ENCODE assay signal across 8 mouse cellular contexts in genomic region chr17:23740136-23740584, GRCm38 (mm10). TPM values are rescaled to one million over a fixed set of nuclear protein-coding genes. Genes with fewer than 3 reads are reported as not detected.
DNase-seq lines count a peak whose midpoint lies in the region; ATAC-seq and TF ChIP-seq lines count a peak whose summit lies in the region.

No protein-coding gene starts in this region.

- peaks cover 19% of the 10 kb centered on the region for H3K36me3 ChIP-seq in E14TG2a.4 (ENCODE audit: insufficient read depth, low read length)
- no peaks in the 10 kb centered on the region; the same call in 1 of the 2 replicates for H3K36me3 ChIP-seq in forebrain, embryonic 11.5 days (ENCODE audit: control insufficient read depth, insufficient read depth, low read length)
- H3K36me3 ChIP-seq in heart, embryonic 15.5 days: peaks cover 3% of the 10 kb centered on the region; the same call in 1 of the 2 replicates
- no peaks in the 10 kb centered on the region; the same call in 1 of the 2 replicates for H3K36me3 ChIP-seq in liver, embryonic 14.5 days (replicated peaks; ENCODE audit: control insufficient read depth, insufficient read depth, low read depth)
- no peaks in the 10 kb centered on the region; the same call in 1 of the 2 replicates for H3K36me3 ChIP-seq in neural tube, embryonic 11.5 days (ENCODE audit: control insufficient read depth, insufficient read depth, low read length)
- H3K36me3 ChIP-seq in stomach, embryonic 16.5 days (ENCODE audit: control insufficient read depth, insufficient read depth, low read length): no peaks in the 10 kb centered on the region

- peaks cover 86% of the 10 kb centered on the region for H3K27me3 ChIP-seq in E14TG2a.4 (ENCODE audit: insufficient read depth, low read length)
- peaks cover 47% of the 10 kb centered on the region for H3K27me3 ChIP-seq in forebrain, embryonic 11.5 days (ENCODE audit: control insufficient read depth, insufficient read depth, low read length)
- H3K27me3 ChIP-seq in heart, embryonic 15.5 days: peaks cover 55% of the 10 kb centered on the region
- peaks cover 63% of the 10 kb centered on the region for H3K27me3 ChIP-seq in liver, embryonic 14.5 days (ENCODE audit: control insufficient read depth, insufficient read depth, low read length)
- peaks cover 53% of the 10 kb centered on the region for H3K27me3 ChIP-seq in neural tube, embryonic 11.5 days (ENCODE audit: control insufficient read depth, insufficient read depth, low read length)
- H3K27me3 ChIP-seq in stomach, embryonic 16.5 days (ENCODE audit: control insufficient read depth, insufficient read depth, low read length): peaks cover 43% of the 10 kb centered on the region

- peak; percentile 86 for ATAC-seq in forebrain, embryonic 11.5 days (replicated peaks; ENCODE audit: low FRiP score)
- ATAC-seq in heart, embryonic 15.5 days (replicated peaks; ENCODE audit: insufficient number of reproducible peaks, insufficient read depth, low FRiP score, low read depth): peak; percentile 85
- peak; percentile 87 for ATAC-seq in liver, embryonic 14.5 days (ENCODE audit: insufficient read depth)
- ATAC-seq in neural tube, embryonic 11.5 days (ENCODE audit: insufficient read depth, low FRiP score, low TSS enrichment): peak; percentile 81
- peak; percentile 87 for ATAC-seq in stomach, embryonic 16.5 days (ENCODE audit: insufficient read depth, low FRiP score)

- peaks cover 66% of the 10 kb centered on the region for H3K4me1 ChIP-seq in E14TG2a.4 (replicated peaks; ENCODE audit: low read depth, low read length)
- peaks cover 21% of the 10 kb centered on the region for H3K4me1 ChIP-seq in forebrain, embryonic 11.5 days (replicated peaks; ENCODE audit: control insufficient read depth, insufficient read depth, low read length)
- H3K4me1 ChIP-seq in heart, embryonic 15.5 days (replicated peaks): peaks cover 48% of the 10 kb centered on the region
- H3K4me1 ChIP-seq in liver, embryonic 14.5 days (replicated peaks; ENCODE audit: control insufficient read depth in 2 of 2, insufficient read depth in 2 of 2, low read length in 1 of 2): peaks cover 6 to 7% of the 10 kb centered on the region in 2 experiments; a peak in 3 of 4 replicates
- peaks cover 12% of the 10 kb centered on the region for H3K4me1 ChIP-seq in neural tube, embryonic 11.5 days (ENCODE audit: control insufficient read depth, insufficient read depth, low read length)
- peaks cover 27% of the 10 kb centered on the region for H3K4me1 ChIP-seq in stomach, embryonic 16.5 days (ENCODE audit: control insufficient read depth, insufficient read depth, low read length)

- peak overlapping the region; percentile 99 for H3K4me2 ChIP-seq in forebrain, embryonic 11.5 days (ENCODE audit: low read depth, low read length, severe bottlenecking)
- peak overlapping the region; percentile 99 for H3K4me2 ChIP-seq in heart, embryonic 15.5 days
- H3K4me2 ChIP-seq in liver, embryonic 14.5 days (ENCODE audit: low read depth): peak overlapping the region; percentile 82
- H3K4me2 ChIP-seq in neural tube, embryonic 11.5 days (ENCODE audit: low read depth): peak overlapping the region; percentile 87
- H3K4me2 ChIP-seq in stomach, embryonic 16.5 days (ENCODE audit: low read depth, low read length): peak overlapping the region; percentile 97

- peak overlapping the region; percentile 74 for H3K9ac ChIP-seq in forebrain, embryonic 11.5 days (ENCODE audit: low read length)
- peak overlapping the region; percentile 74 for H3K9ac ChIP-seq in heart, embryonic 15.5 days
- H3K9ac ChIP-seq in liver, embryonic 14.5 days (replicated peaks): peak overlapping the region; percentile 69
- peak overlapping the region; percentile 76 for H3K9ac ChIP-seq in neural tube, embryonic 11.5 days (ENCODE audit: low read length)
- peak overlapping the region; percentile 86 for H3K9ac ChIP-seq in stomach, embryonic 16.5 days (ENCODE audit: low read length)

- peak overlapping the region; percentile 82 for H3K4me3 ChIP-seq in E14TG2a.4 (replicated peaks; ENCODE audit: low read length)
- H3K4me3 ChIP-seq in forebrain, embryonic 11.5 days (ENCODE audit: low read depth, low read length): peak overlapping the region; percentile 64
- H3K4me3 ChIP-seq in heart, embryonic 15.5 days: peak overlapping the region; percentile 75
- H3K4me3 ChIP-seq in liver, embryonic 14.5 days (ENCODE audit: insufficient read depth in 1 of 2, low read depth in 2 of 2, low read length in 2 of 2): peak overlapping the region; percentile 55 to 62
- peak overlapping the region; percentile 50 for H3K4me3 ChIP-seq in neural tube, embryonic 11.5 days (ENCODE audit: low read depth, low read length)
- peak overlapping the region; percentile 77 for H3K4me3 ChIP-seq in stomach, embryonic 16.5 days (replicated peaks; ENCODE audit: low read length)

- WGBS in forebrain, embryonic 11.5 days: 0% methylated on average over 46 of the region's 46 CpGs
- WGBS in heart, embryonic 15.5 days: under 1% methylated on average over 45 of the region's 46 CpGs
- under 1% methylated on average over 46 of the region's 46 CpGs for WGBS in liver, embryonic 14.5 days (ENCODE audit: insufficient replicate concordance)
- 0% methylated on average over 40 of the region's 46 CpGs for WGBS in neural tube, embryonic 11.5 days
- under 1% methylated on average over 46 of the region's 46 CpGs for WGBS in stomach, embryonic 16.5 days

- TF ChIP-seq EP300 in liver, embryonic 14.5 days (IDR thresholded peaks at IDR 0.05; ENCODE audit: low read depth): no peak

- DNase-seq in c-Kit-positive CD71-positive TER-119-negative erythroid progenitor cells, embryonic 14.5 days (ENCODE audit: low read depth): peak; percentile 85
- peak; percentile 93 for DNase-seq in forebrain, embryonic 11.5 days (ENCODE audit: low spot score)
- DNase-seq in kidney, postnatal 25 days: peak; percentile 90 to 94
- DNase-seq in liver, embryonic 14.5 days (ENCODE audit: low read depth in 3 of 3, low spot score in 3 of 3): peak; percentile 64 to 80 (median 65)
- peak; percentile 91 for DNase-seq in neural tube, embryonic 11.5 days (ENCODE audit: low spot score)

- H3K27ac ChIP-seq in forebrain, embryonic 11.5 days (ENCODE audit: low read depth, low read length): peak overlapping the region; percentile 46; the same call in 1 of the 2 replicates
- H3K27ac ChIP-seq in heart, embryonic 15.5 days: peak overlapping the region; percentile 69
- H3K27ac ChIP-seq in liver, embryonic 14.5 days: no peak overlapping the region; the same call in 1 of the 2 replicates
- H3K27ac ChIP-seq in neural tube, embryonic 11.5 days (ENCODE audit: low read depth, low read length): peak overlapping the region; percentile 61
- H3K27ac ChIP-seq in stomach, embryonic 16.5 days (ENCODE audit: low read length): peak overlapping the region; percentile 78

- no peak for TF ChIP-seq CTCF in E14TG2a.4 (conservative IDR thresholded peaks at IDR 0.05; ENCODE audit: low read length)
- TF ChIP-seq CTCF in liver, embryonic 14.5 days (IDR thresholded peaks at IDR 0.05; ENCODE audit: low read depth): no peak

- H3K9me3 ChIP-seq in E14TG2a.4 (ENCODE audit: low read length): no peaks in the 10 kb centered on the region
- H3K9me3 ChIP-seq in forebrain, embryonic 11.5 days (ENCODE audit: control insufficient read depth, low read length): no peaks in the 10 kb centered on the region
- no peaks in the 10 kb centered on the region for H3K9me3 ChIP-seq in heart, embryonic 15.5 days (replicated peaks)
- no peaks in the 10 kb centered on the region for H3K9me3 ChIP-seq in liver, embryonic 14.5 days (ENCODE audit: control insufficient read depth, low read length)
- no peaks in the 10 kb centered on the region for H3K9me3 ChIP-seq in neural tube, embryonic 11.5 days (ENCODE audit: control insufficient read depth, low read length)
- no peaks in the 10 kb centered on the region for H3K9me3 ChIP-seq in stomach, embryonic 16.5 days (replicated peaks; ENCODE audit: control insufficient read depth, low read length)

RNA-seq across cellular contexts. Expression of gene Paqr4, which starts 0.5 kb away (rescaled TPM):
- 26.5 and 28.8 TPM in 2 replicates for polyA plus RNA-seq in forebrain, embryonic 11.5 days (2014; fragmentation: Nextera tagmentation; extraction: Ambion mirVana)
- polyA plus RNA-seq in heart, embryonic 15.5 days (2015; fragmentation: Nextera tagmentation; extraction: Ambion mirVana): 13.5 and 18.7 TPM in 2 replicates
- polyA plus RNA-seq in liver, embryonic 14.5 days (2012; rRNA removed): 3.6 and 5.7 TPM in 2 replicates
- polyA plus RNA-seq in liver, embryonic 14.5 days (2014; fragmentation: Nextera tagmentation; extraction: Ambion mirVana): 6.4 and 7.2 TPM in 2 replicates
- 31.4 and 37.1 TPM in 2 replicates for polyA plus RNA-seq in neural tube, embryonic 11.5 days (2014; fragmentation: Nextera tagmentation; extraction: Ambion mirVana)
- polyA plus RNA-seq in stomach, embryonic 16.5 days (2015; fragmentation: Nextera tagmentation; extraction: Ambion mirVana): 25.4 and 28.4 TPM in 2 replicates

RNA-seq across cellular contexts. Expression of gene Kremen2, which starts 5.5 kb away (rescaled TPM):
- polyA plus RNA-seq in forebrain, embryonic 11.5 days (2014; fragmentation: Nextera tagmentation; extraction: Ambion mirVana): 2.2 and 2.6 TPM in 2 replicates
- 0.28 and 3.3 TPM in 2 replicates for polyA plus RNA-seq in heart, embryonic 15.5 days (2015; fragmentation: Nextera tagmentation; extraction: Ambion mirVana)
- 0.02 and 0.03 TPM in 2 replicates for polyA plus RNA-seq in liver, embryonic 14.5 days (2012; rRNA removed)
- not detected in 2 replicates for polyA plus RNA-seq in liver, embryonic 14.5 days (2014; fragmentation: Nextera tagmentation; extraction: Ambion mirVana)
- 6.8 and 7.8 TPM in 2 replicates for polyA plus RNA-seq in neural tube, embryonic 11.5 days (2014; fragmentation: Nextera tagmentation; extraction: Ambion mirVana)
- 0.45 and 0.67 TPM in 2 replicates for polyA plus RNA-seq in stomach, embryonic 16.5 days (2015; fragmentation: Nextera tagmentation; extraction: Ambion mirVana)

RNA-seq across cellular contexts. Expression of gene Pkmyt1, which starts 14.0 kb away (rescaled TPM):
- polyA plus RNA-seq in forebrain, embryonic 11.5 days (2014; fragmentation: Nextera tagmentation; extraction: Ambion mirVana): 61.3 and 62.9 TPM in 2 replicates
- polyA plus RNA-seq in heart, embryonic 15.5 days (2015; fragmentation: Nextera tagmentation; extraction: Ambion mirVana): 22.4 and 37.6 TPM in 2 replicates
- polyA plus RNA-seq in liver, embryonic 14.5 days (2012; rRNA removed): 29.6 and 35.0 TPM in 2 replicates
- 21.2 and 24.5 TPM in 2 replicates for polyA plus RNA-seq in liver, embryonic 14.5 days (2014; fragmentation: Nextera tagmentation; extraction: Ambion mirVana)
- 37.2 and 44.5 TPM in 2 replicates for polyA plus RNA-seq in neural tube, embryonic 11.5 days (2014; fragmentation: Nextera tagmentation; extraction: Ambion mirVana)
- 40.9 and 43.3 TPM in 2 replicates for polyA plus RNA-seq in stomach, embryonic 16.5 days (2015; fragmentation: Nextera tagmentation; extraction: Ambion mirVana)

RNA-seq across cellular contexts. Expression of gene 1520401A03Rik, which starts 17.6 kb away (rescaled TPM):
- polyA plus RNA-seq in forebrain, embryonic 11.5 days (2014; fragmentation: Nextera tagmentation; extraction: Ambion mirVana): not detected in 2 replicates
- polyA plus RNA-seq in heart, embryonic 15.5 days (2015; fragmentation: Nextera tagmentation; extraction: Ambion mirVana): not detected in 2 replicates
- 0.04 and 0.09 TPM in 2 replicates for polyA plus RNA-seq in liver, embryonic 14.5 days (2012; rRNA removed)
- not detected in 2 replicates for polyA plus RNA-seq in liver, embryonic 14.5 days (2014; fragmentation: Nextera tagmentation; extraction: Ambion mirVana)
- 0.25 and 0.58 TPM in 2 replicates for polyA plus RNA-seq in neural tube, embryonic 11.5 days (2014; fragmentation: Nextera tagmentation; extraction: Ambion mirVana)
- 0.23 TPM in 1 of 2 replicates, not detected in the other for polyA plus RNA-seq in stomach, embryonic 16.5 days (2015; fragmentation: Nextera tagmentation; extraction: Ambion mirVana)

RNA-seq across cellular contexts. Expression of gene Flywch1, which starts 31.2 kb away (rescaled TPM):
- 167 and 174 TPM in 2 replicates for polyA plus RNA-seq in forebrain, embryonic 11.5 days (2014; fragmentation: Nextera tagmentation; extraction: Ambion mirVana)
- 36.5 and 47.5 TPM in 2 replicates for polyA plus RNA-seq in heart, embryonic 15.5 days (2015; fragmentation: Nextera tagmentation; extraction: Ambion mirVana)
- polyA plus RNA-seq in liver, embryonic 14.5 days (2012; rRNA removed): 4.0 and 4.3 TPM in 2 replicates
- polyA plus RNA-seq in liver, embryonic 14.5 days (2014; fragmentation: Nextera tagmentation; extraction: Ambion mirVana): 6.6 and 7.4 TPM in 2 replicates
- polyA plus RNA-seq in neural tube, embryonic 11.5 days (2014; fragmentation: Nextera tagmentation; extraction: Ambion mirVana): 173 and 197 TPM in 2 replicates
- polyA plus RNA-seq in stomach, embryonic 16.5 days (2015; fragmentation: Nextera tagmentation; extraction: Ambion mirVana): 43.3 and 47.0 TPM in 2 replicates
